Mouse (Mus musculus) ES-Bruce4 (cell line): ENCODE data around the gene Ttc7.

Experiments used
- CTCF ChIP-seq: IDR thresholded peaks from one replicate; pipeline ENCODE4 v1.8.1; 2011; ENCODE audit warnings: low read depth, low read length
- POLR2A ChIP-seq: IDR thresholded peaks from one replicate; pipeline ENCODE4 v1.8.1; 2011; ENCODE audit warnings: low read length; ENCODE audit not compliant: insufficient read depth

DNA sequence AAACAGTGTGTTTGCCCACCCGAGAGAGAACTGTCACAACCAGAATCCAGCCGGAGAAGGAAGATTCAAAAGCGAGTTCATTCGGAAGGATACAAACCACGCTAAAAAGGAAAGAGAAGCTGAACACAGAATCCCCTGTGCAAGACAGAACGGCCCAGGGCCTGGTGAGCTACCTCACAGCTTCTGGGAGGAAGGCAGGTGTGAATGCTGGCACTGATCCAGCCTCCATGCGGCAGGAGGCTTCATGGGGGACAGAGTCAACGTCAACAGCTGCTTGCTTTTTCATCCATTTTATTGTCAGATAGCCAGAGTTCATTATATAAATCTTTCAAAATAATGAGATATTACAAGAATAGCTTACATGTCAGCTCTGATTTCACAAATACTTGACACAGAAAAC is 28.3 kb upstream of the Ttc7 start:
- no peak for TF ChIP-seq CTCF
- TF ChIP-seq POLR2A: no peak
